Mouse (Mus musculus) ES-Bruce4 (cell line): ENCODE measurements at regions not wholly inside any gene's neighbourhood (a gene's known extent, or its start where the extent isn't known, plus 50 kb on each side); places are given as distances from the start of the nearest gene placed in this dataset.

Experiments used
- CTCF ChIP-seq: IDR thresholded peaks from one replicate; pipeline ENCODE4 v1.8.1; 2011; ENCODE audit warnings: low read depth, low read length
- EP300 ChIP-seq: IDR thresholded peaks from 2 replicates; pipeline ENCODE4 v1.6.1; 2011; ENCODE audit warnings: low read depth, low read length; ENCODE audit not compliant: insufficient read depth
- POLR2A ChIP-seq: IDR thresholded peaks from one replicate; pipeline ENCODE4 v1.8.1; 2011; ENCODE audit warnings: low read length; ENCODE audit not compliant: insufficient read depth

DNA sequence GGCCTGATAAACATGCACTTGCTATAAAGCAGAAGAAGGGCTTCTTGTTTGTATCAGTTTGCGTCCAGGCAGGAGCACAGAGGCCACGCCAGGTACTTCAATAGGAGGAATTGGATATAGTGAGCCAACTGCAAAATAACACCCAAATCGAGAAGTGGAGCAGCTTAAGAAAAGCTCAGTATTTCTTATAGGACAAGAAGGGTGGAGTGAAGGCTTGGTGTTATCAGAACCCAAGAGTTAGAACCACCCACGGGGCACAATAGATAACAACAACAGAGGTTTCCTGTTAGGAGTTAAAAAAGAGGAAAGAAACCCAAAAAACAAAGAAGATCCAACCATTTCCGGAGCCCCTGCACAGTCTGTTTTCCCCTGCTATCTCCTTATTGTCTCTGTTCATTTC lies 126.4 kb upstream of the Bmp2 start:
- no peak for TF ChIP-seq EP300
- TF ChIP-seq CTCF, result no peak
- no peak for TF ChIP-seq POLR2A
